Mouse (Mus musculus): ENCODE data around the gene Ece1.

Gene Ece1

DNA sequence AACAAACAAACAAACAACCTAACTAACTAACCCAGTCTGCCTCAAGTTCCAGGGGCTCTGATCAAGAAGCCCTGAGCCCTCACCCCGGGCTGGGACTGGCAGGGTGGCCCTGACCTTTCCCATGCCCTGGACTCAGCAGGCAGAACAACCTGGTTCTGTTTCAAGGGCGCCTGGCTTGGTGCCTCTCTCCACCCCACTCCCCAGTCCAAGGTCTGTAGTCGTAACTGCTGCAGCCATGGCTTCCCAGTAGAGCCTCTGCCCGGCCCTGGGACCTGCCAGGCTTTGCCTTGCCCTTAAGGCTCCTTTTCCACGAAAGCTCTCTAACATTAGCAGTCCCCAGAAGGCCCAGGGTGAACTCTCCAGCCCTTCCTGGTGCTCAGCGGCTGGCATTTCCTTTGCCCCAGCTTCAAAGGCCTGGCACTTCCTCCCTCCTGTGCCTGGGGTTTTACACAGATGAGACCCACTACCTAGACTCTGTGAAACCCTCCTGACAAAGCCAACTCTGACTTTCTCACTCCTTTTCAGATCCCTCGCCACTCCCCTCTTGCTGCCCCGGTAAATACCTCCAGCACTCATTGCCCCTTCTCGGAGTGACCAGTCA is 6.2 kb upstream of the Ece1 start:
- peak; percentile 81 for DNase-seq (ENCODE audit: low spot score)

DNA sequence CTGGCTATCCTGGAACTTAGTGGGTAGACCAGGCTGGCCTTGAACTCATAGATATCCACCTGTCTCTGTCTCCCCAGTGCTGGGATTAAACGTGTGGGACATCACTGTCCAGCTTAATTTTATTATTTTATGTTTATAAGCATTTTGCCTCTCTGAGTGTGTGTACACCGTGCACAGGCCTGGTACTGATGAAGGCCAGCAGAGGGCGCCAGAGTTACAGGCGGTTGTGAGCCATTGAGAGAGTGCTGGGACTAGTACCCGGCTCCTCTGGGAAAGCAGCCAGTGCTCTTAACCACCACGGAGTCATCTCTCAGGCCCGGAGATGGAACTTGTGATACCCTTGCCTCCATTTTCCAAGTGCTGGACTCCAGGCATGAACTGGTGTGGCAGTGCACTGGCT is 4.9 kb upstream of the Ece1 start:
- DNase-seq (ENCODE audit: low spot score): peak; percentile 46

DNA sequence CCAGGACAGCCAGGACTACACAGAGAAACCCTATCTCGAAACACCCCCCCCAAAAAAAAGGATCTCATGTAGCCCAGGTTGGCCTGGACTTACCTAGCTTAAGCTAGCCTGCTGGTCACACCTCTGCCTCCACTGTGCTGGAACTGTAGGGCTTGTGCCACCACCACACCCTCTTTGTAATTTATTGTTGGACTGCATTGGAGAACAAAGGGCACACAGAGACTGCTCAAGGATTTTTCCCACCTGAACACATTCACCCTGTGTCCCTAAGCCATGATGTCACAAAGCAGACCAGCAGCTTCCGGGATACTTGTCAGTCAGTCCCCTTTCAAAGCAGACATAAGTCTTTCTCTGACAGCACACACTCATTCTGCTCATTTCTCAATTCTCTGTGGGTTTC is 3.7 kb upstream of the Ece1 start:
- DNase-seq (ENCODE audit: low spot score): no peak

DNA sequence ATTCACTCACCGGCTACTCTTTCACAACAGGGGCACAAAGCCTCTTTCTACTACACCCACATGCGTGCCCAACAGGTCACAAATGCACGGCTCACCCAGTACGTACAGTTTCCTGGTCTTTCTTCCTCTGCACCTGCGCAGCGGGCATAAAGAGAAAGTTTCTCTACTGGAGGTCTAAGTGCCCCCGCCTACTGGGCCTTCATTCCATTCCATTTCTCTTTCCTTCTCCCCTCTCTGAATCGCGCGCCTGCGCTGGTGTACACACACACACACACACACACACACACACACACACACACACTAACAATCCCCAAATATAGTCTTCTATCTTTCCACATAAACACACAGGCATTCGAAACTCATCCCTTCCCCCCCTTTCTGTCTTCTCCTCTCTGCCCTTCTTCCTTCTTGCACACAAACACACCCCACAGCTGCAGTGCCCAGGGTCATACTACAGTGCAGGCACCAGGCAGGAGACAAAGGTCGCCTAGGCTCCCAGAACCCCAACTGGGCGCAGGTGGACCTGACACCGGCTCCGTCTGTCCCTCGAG is 501 bp upstream of the Ece1 start:
- DNase-seq (ENCODE audit: low spot score): peak; percentile 43

DNA sequence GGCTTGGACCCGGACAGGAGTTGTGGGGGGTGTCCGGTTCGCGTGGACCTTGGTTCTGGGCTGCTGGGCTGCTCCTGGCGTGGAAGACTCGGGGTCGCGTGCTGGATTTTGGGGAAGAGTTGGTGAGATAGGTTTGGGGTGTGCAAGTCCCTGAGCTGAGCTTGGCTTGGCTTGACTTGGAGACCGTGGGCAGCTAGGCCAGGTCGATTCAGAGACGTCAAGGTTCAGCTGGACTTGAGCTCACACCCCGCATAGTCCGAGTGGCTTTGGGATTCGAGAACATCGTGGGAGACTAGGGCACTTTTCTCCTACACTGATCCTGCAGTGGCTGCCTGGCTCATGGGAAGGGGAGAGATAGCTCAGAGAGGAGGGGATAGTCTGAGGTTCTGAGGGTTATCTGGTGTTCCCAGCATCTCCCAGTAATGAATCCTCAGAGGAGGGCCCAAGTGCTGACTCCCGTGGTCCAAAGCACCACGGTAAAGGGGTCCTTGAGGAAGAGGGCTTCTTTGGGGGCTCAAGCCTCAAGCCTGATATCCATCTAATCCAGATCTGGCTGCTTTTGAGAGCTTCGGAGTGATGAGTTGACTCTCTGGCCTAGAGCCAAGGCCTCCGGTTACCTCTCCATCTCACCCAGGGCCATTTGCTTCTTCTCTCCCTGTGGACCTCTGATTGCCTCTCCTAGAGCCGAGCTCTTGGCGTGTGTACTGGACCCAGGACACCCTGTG is 641 bp downstream of the Ece1 start:
- peak; percentile 23 for DNase-seq (ENCODE audit: low spot score)

DNA sequence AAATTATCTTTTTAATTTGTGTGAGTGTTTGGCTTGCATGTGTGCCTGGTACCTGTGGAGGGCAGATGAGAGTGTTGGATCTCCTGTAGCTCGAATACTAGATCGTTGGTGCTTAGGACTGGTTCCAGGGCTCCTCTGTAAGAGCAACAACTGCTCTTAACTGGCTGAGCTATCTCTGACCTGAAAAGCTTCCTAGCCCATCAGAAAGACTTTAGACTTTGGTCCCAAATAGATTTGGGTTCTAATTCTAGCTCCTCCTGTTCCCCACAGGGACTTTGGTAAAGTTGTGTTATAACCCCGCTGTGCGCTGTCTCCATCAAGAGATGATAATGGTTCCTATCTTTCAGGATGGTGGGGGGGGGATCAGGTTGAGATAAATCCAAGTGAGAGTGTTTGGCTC is 2.0 kb downstream of the Ece1 start:
- DNase-seq (ENCODE audit: low spot score): no peak

DNA sequence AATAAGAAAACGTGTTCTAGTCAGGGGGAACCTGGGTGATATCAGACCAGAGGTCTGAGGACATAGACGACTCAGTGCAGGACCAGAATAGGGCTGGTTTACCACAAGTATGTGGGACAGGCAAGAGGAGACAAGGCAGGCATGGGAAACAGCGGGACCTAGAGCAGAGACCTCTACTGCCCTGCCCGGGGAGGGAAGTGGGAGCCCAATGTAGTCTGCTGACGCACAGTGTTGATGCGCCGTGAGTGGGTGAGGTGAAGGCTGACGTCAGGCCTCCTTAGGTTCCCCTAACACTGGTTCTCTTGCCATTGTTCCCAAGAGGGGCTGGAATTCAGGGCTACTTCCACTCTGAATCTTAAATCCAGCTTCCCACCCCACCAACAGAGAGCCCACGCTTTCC is 2.7 kb downstream of the Ece1 start:
- no peak for DNase-seq (ENCODE audit: low spot score)

DNA sequence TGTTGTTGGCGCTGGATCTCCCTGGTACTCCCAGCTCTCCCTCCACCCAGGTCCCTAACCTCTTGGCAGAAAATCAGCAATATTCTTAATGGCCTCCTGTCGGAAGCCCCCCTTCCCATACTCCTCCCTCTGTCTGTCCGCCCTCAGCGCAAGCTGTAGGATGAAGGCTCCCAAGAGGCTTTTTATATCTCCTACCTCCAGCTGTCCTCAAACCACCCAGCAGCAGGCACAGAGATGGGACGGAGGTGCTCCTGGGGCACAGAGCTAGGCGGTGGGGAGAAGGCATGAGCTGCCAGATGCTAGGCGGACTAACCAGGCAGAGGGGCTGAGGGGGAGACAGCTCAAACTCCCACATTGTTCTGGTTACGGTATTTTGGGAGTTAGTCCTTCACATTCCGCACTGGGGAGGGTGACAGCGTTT is 3.2 kb downstream of the Ece1 start:
- no peak for DNase-seq (ENCODE audit: low spot score)

DNA sequence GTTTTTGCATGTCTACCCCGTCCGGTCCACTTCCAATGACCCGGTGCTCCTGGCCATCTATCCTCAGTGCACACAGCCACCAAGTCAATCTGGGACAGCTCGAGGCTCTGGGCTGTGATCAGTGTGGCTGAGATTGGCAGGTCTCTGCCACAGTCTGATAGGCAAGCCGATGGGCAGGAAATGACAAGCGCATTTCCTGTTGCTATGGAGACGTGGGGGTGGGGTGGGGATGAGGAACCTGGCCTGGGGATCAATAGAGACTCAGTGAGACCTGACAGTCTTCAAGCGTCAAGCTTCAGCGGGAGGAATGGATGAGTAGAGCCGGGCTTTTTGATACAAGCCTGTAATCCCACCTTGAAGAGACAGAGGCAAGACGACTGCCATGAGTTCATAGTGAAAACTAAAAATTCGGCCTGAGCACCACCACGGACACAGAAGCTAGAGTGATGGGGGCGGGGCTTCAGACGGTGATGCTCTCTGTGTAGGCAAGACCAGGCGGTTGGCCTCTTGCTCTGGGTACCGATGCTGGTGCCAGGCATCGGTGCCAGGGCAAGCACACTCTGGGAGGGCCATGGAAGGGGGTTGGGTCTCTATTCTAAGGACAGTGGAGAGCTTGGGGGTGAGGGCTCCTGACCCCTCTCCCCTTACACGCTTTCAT is 4.3 kb downstream of the Ece1 start:
- DNase-seq (ENCODE audit: low spot score): no peak

DNA sequence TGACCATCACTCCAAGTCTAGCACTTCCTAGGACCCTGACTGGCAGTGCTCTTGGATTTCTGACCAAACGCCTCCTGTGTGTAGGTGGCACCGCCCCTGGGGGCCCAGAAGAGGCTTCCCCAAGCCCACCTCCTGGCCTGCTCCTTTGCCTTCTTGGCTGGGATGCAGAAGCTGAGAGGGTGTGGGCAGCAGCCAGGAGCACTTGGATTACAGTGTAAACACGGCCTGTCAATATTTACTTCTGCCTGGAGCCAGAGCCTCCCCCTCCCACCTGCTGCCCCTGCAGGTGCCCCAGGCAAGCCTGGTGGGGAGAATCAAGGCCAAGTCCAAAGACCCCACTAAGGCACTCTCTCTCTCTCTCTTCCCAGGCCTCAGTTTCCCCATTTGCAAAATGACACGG is 5.2 kb downstream of the Ece1 start:
- no peak for DNase-seq (ENCODE audit: low spot score)

DNA sequence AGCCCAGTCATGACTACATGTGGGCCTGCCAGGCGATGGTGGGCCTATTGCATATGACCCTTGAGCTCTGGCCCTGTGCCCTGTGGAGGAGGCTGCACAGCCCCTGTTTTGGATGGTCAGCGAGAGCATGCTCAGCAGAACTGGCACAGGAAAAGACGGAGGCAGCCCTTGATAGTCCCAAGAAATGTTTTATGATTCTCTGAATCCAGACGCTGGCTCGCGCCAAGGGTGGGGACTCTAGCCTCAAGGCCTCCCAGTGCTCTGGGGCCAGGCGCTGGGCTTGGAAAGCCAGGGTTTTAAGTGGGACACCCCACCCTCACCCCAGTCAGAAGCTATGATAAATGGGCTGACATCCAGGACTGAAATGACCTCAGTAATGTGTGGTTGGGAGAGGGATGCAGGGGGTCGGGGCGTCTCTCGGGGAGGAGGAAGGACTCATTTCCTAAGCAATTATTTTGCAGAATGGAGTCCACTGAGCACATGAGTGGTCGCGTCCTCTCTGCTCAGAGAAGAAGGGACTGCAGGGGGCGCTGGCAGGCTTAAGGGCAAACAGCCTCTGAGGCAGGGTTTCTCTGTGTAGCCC is 5.7 kb downstream of the Ece1 start:
- DNase-seq (ENCODE audit: low spot score): peak; percentile 56

DNA sequence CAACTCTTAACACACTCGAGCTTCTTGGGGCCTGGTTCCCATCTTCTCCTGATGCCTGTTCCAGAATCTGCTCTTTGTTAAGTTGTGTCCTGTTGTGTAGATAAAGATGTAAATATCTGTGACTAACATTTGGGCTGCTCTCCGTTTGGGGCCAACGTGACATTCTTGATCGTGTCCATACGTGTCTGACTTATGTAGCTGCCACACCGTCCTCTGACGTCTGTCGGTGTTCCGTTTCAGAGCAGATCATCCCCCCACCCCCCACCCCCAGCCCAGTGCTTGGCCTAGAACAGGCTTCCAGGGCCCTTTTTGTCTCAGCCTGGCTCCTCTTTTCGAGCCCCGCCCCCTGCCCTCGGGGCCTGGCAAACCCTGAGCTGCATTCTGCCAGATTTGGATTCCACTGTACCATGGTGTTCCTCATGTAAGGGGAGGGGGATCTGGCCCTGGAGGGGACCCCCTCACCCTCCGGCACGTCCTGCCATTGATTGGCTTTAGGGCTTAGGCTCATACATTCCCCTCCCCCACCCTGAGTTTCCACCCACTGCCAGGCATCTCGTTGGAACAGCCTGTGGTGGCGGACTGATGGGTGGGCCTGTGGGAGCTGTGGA is 7.7 kb downstream of the Ece1 start:
- DNase-seq (ENCODE audit: low spot score): no peak

DNA sequence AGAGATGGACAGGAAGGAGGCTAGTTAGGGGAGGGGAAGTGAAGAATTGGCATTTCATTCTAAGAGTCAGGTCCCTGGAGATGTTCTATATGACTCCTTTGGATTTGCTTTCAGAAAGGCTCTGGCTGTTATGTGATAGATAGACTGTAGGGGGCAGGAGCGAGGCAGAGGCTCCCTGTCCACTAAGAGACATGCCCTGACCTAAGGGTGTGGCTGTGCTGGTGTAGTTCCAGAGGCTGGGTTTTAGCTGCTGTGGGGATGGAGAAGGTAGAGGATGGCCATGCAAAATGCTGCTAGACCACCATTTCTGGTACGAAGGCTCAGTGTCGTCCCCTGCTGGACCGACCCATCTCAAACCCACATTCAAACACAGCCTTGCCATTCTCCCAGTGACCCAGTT is 8.9 kb downstream of the Ece1 start:
- DNase-seq (ENCODE audit: low spot score): no peak

DNA sequence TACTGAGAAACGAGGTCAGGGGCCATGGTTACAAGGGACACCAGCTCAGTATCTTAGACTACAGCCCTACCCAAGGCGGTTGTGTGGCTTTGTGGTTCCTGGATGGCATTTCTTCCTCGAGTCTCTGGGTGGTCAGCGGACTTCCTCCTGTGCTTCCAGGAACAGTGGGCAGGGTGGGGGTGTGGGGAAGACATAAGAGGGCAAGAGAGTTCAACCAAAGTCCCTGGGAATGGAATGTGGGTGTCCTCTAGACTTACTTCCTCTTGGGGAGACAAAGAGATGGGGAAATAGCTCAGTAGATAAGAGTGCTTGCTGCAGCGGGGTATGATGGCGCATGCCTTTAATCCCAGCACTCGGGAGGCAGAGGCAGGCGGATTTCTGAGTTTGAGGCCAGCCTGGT is 9.4 kb downstream of the Ece1 start:
- DNase-seq (ENCODE audit: low spot score): no peak

DNA sequence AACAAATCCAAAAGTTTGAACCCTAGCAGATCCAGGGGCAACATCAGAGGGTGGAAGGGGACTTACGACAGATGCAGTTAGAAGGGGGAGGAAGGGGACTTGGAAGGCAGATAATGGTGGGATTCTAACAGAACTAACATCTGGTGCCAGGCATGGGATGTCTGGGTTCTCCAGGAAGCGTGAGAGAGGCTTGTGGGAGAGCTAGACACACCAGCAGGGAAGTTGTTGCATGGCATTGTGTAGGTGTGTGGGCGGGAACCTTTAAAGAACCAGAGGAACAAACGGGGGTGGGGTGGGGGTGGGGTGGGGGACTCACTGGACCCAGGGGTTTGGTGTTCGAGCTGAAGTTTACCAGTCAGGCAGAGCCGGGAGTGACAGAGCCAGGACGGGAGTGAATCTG is 12.3 kb downstream of the Ece1 start:
- no peak for DNase-seq (ENCODE audit: low spot score)

DNA sequence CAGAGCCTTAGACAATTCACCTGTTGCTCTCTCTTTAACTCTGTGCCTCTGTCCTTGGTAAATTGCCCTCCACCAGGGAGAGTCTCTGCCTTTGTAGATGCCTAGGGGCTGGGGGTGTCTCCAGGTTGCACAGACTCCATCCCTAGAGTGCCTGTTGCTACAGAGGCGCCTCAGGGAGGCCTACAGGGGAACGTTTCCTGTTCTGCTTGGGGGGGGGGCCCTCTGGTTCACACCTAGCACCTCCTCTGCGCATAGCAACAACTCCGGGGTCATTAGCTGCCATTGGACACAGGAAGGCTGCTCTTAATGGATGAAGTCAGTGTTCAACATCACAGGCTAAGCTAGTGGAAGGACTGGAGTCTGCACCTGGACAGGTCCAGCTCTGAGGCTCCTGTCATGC is 12.8 kb downstream of the Ece1 start:
- DNase-seq (ENCODE audit: low spot score): no peak

DNA sequence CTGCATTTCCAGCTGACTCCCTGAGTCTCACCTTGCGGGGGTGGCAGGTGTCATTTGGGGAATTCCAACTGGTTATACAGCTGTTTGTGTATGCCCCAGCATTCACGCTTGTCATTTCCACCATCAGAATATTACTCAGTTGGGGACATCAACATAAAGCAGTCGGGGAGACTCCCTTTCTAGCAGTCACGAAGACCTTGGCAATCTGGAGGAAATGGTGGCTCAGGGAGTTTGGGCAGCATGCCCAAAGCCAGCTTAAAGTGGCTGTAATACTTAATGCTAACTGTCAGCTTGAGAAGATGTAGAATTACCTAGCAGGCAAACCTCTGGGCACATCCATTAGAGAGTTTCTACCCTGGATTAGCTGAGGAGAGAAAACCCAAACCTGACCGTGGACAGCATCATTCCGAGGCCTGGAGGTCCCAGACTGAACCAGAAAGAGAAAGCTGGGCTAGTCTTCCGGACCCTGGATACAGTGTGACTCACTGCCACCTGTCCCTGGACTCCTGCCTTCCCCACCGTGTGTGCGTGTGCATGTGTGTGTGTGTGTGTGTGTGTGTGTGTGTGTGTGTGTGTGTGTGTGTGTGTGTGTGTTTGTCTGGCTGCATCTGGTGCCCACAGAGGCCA is 13.5 kb downstream of the Ece1 start:
- DNase-seq (ENCODE audit: low spot score): no peak

DNA sequence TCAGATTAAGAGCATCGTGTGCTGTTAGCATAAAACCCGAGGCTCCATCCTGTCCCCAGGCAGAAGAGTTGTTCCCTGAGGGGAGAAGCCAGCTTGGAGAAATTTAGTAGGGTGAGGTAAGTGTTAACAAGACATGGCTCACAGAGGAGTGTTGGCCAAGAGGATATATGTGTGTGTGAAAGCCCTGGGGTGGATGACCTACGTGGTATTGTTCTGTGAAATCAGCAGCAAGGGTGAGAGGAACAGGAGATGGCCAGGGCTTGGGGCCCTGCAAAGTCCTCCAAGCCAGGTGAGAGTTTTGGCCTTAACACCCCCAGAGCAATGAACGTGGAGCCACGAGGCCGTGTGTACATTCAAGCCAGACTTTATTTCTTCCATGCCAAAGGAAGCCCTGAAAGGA is 14.8 kb downstream of the Ece1 start:
- no peak for DNase-seq (ENCODE audit: low spot score)

DNA sequence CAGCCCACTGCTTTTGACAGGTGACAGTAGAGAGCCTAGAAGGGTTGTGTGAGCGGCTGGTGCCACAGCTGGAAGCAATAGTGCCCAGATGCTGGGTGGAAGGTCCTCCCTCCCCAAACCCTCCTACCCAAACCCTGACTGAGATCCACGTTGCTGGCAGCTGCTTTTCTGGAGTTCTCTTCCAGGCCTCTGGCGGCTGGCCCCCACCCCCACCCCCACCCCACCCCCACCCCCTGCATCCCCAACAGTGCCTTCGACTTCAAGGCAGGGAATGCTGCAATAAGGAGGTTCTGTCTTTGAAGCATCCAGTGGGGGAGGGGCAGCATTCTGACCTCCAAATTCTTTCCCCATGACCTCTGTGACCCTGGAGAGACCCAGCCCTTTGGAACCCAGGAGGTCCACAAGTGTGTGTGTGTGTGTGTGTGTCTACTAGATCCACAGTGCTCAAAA is 15.4 kb downstream of the Ece1 start:
- no peak for DNase-seq (ENCODE audit: low spot score)

DNA sequence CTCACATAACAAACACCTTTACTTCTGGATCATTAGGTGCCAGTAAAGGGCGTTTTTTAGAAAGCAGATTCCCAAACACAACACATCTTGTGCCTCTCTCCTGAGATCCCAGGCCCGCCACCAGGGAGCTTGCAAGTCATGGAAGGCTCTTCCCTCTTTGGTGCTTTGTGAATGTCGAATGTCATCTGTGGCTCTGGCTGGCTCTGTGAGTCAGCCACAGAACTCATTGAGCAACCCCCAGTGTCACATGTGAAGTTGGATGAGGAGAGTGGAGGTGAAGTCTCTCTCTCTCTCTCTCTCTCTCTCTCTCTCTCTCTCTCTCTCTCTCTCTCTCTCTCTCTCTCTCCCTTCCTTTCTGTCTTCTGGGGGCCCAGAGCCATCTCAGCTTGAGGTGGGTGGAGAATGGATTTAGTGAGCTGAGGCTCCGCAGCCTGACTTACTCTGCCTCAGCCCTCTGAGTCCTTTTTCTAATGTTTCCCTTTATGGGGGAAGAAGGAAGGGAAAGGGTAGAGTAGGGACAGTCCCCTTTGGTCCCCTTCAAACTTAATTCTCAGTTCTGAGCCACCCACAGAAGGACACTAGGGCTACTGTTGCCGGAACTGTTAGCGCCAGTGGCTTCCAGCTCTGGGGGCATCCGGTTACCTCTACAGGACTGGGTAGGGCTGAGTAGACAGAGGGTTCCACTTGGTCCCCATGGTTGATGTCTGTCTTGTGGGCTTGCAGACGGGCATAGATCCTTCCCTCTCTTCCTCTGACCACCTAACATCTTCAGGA is 17.5 kb downstream of the Ece1 start:
- DNase-seq (ENCODE audit: low spot score): no peak

DNA sequence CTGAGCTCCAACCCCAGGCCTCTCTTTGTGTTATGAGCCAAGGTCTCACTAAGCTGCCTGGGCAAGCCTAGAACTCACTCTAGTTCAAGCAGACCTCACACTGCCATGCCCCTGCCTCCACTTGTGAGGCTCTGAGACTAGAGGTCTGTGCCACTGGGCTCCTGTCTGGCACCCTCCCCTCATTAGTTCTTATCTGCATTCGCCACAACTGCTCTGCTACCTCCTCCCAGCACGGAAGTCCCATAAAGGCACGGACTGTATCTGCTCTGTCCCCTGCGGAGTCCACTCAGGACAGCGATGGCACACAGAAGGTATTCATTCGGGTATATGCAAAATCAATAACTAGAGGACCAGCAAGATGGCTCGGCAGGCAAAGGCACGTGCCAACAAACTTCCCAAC is 19.4 kb downstream of the Ece1 start:
- no peak for DNase-seq (ENCODE audit: low spot score)

Measured in ovary, postnatal 36 days (tissue).